In the genomic region with DNA sequence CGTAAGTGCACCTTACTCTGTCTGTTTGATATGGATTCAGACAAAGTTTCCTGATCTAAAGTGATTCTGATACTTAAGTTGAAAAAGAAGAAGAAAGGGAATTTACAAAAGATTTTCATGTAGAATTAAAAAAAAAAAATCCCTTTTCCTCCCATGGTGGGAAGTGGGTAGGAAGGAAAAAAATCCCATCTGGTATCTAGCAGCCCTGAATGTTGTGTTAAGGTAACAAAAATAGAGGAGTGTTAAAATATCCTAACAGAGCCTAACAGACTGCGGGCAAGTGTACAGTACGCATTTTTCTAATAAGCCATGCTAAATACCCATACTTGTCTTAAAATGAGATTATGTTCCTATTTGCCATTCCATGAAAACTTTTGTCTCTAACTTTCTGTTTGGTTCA, we compare ENCODE assay signal across 18 mouse cellular contexts.
"Had no signal": no experiment of that assay in that cellular context is flagged by ENCODE, and none has a peak within 500 bp of the region (broad histone marks: within the 10 kb centered on the region; RNA-seq: fewer than 3 reads in every experiment).

No protein-coding gene starts in this region.

- H3K27ac ChIP-seq: midbrain, embryonic 10.5 days; midbrain, embryonic 12.5 days; neural tube, embryonic 13.5 days; neural tube, embryonic 15.5 days had no signal

- H3K27me3 ChIP-seq: midbrain, embryonic 12.5 days; neural tube, embryonic 13.5 days; neural tube, embryonic 15.5 days had no signal

- H3K4me3 ChIP-seq: midbrain, embryonic 10.5 days; midbrain, embryonic 12.5 days; myocyte; neural tube, embryonic 13.5 days; neural tube, embryonic 15.5 days had no signal

- H3K36me3 ChIP-seq: midbrain, embryonic 10.5 days; midbrain, embryonic 12.5 days; neural tube, embryonic 13.5 days; neural tube, embryonic 15.5 days had no signal

- H3K4me1 ChIP-seq: midbrain, embryonic 10.5 days; midbrain, embryonic 12.5 days; neural tube, embryonic 15.5 days had no signal

- H3K9ac ChIP-seq: lung, embryonic 14.5 days; midbrain, embryonic 12.5 days; neural tube, embryonic 13.5 days; neural tube, embryonic 15.5 days had no signal

- DNase-seq: lung, adult 18-20 months; lung, embryonic 14.5 days; lung, postnatal 10 days; lung, postnatal 4 days; midbrain, embryonic 14.5 days; retina, postnatal 1 day; right cerebral cortex, adult 18-20 months; right cerebral cortex, postnatal 25 days; right cerebral cortex, postnatal 4 days; spleen, adult 18-20 months; thymus, adult 2 months; thymus, postnatal 25 days; thymus, postnatal 4 days had no signal
